Mouse (Mus musculus): Measurements from ENCODE around the gene Neu1. TPM values are rescaled to one million over a fixed set of nuclear protein-coding genes. Genes with fewer than 3 reads are reported as not detected.

The Neu1 gene
- 24.8 and 26.2 TPM in 2 replicates for polyA plus RNA-seq (2021; fragmentation: Nextera tagmentation)
- long read RNA-seq, experiment 1, transcript Neu1-201 (6 exons, 2,474 nt), result major isoform, 60 of 80 reads
- long read RNA-seq, experiment 1, partial matches to known transcripts, result 13 of 80 reads
- long read RNA-seq, experiment 1, other reads (novel, unspliced or antisense), result 6 of 80 reads
- long read RNA-seq, experiment 2, transcript Neu1-201 (6 exons, 2,474 nt), result major isoform, 343 of 414 reads
- long read RNA-seq, experiment 2, transcript Neu1-202 (5 exons, 3,619 nt), result minor isoform, 13 of 414 reads
- long read RNA-seq, experiment 2, partial matches to known transcripts, result 22 of 414 reads
- long read RNA-seq, experiment 2, other reads (novel, unspliced or antisense), result 36 of 414 reads

DNA sequence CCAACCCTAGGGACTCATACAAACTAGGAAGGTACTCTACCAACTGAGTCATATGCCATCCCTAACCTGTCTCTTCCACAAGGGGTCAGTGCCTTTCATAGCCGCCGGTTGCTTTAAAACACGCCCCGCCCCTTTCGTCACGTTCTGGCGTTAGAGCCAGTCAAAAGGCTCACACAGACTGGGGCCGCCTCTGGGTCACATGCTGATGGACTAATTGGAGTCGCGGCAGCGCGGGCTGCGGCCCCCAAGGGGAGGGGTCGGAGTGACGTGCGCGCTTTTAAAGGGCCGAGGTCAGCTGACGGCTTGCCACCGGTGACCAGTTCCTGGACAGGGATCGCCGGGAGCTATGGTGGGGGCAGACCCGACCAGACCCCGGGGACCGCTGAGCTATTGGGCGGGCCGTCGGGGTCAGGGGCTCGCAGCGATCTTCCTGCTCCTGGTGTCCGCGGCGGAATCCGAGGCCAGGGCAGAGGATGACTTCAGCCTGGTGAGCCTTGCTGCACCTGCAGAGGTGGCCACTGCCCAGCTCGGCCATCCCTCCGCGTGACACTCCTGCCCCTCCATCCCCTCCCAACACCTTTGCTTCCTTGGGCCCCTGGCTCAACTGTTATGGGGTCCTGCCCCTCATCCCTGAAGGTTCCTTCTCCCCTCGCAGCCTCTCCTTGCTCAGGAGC, at the start of gene Neu1:
TSS of gene Neu1 (plus strand) at position 193 of the 674 bp plus-strand sequence.

DNA sequence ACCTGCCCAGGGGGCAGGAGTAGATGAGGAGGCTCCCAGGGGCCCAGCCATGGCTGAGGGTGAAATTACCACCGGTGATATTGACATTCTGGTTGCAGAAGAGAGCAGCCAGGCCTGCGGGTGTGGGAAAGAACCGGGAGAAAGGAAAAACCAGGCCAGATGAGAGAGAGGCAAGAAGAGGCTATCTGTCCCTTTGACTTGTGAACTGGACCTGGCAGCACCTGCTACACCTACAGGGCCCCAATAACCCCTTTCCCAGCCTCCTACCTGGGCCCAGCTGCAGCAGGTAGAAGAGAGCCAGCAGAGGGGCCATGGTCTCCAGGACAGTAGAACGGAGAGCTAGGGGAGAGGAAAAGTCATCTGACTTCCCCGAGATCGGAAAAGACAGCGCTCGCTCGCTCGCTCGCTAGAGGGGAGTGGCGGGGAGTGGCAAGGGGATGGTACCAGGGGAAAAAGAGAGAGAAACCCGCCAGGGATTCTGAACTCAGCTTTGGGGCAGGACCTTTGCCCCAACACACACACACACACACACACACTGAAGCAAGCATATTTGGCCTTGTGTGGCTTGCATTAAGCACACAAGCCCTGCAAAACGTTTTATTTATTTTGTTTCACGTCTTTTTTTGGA, 49.3 kb upstream of the Neu1 start, which contains the start of gene Gm20547:
TSS of gene Gm20547 (minus strand) at position 360 of the 628 bp plus-strand sequence.

DNA sequence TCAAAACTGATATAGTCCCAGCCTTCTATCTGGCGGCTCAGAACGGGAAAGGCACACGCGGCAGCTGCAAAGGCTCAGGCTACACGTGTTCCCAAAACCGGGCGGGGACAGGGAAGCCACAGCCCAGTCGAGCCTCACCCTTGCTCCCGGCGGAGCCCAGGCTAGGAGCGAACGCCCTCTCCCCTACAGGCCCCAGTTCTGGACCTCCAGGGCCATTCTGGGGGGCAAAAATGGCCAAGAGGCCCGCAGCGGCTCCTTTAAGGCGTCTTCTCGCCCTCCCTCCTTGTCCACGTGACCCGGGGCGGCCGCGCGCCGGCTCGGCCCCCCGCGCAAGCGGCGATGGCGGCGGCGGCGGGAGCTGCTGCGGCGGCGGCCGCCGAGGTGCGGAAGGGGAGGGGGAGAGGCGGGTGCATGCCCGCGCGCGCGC, 32.9 kb upstream of the Neu1 start, which contains the start of the genes C2 and Ehmt2:
TSS of gene C2 (minus strand) at position 106 of the 427 bp plus-strand sequence.
TSS of gene Ehmt2 (plus strand) at position 310 of the 427 bp plus-strand sequence.

DNA sequence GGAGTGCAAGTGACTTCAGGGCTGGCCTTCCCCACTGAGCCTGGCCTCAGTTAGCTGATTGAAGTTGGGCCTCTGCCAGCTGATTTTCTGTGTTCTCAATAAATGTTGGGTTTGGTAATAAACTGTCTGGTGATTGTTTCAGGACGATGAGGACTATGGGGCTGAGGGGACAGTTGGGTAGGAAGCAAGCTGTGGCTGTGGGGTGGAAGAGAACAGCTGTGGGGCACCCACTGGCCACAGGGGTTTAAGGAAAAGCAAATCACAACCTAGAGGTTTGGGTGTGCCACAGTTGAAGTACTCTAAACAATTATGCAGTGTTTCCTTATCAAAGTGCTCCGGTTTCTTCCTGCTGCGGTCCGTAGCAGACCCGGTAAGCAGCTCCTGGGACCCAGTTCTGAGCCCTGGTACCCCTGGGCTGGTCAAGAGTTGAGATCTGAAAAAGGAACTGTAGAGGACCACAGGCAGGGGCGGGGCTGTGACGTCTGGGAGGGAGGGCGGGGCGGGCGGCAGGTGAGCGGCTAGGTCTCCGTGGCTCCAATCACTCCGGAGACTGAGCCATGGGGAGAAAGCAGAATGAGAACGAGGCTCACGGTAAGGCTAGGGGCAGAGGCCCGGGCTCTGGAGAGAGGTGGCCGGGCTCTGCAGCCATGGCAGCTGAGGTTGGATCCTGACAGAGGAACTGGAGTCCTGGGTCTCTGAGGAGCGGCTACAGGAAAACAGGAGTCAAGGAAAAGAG, 17.0 kb upstream of the Neu1 start, which contains the start of gene Slc44a4:
TSS of gene Slc44a4 (plus strand) at position 537 of the 736 bp plus-strand sequence.

DNA sequence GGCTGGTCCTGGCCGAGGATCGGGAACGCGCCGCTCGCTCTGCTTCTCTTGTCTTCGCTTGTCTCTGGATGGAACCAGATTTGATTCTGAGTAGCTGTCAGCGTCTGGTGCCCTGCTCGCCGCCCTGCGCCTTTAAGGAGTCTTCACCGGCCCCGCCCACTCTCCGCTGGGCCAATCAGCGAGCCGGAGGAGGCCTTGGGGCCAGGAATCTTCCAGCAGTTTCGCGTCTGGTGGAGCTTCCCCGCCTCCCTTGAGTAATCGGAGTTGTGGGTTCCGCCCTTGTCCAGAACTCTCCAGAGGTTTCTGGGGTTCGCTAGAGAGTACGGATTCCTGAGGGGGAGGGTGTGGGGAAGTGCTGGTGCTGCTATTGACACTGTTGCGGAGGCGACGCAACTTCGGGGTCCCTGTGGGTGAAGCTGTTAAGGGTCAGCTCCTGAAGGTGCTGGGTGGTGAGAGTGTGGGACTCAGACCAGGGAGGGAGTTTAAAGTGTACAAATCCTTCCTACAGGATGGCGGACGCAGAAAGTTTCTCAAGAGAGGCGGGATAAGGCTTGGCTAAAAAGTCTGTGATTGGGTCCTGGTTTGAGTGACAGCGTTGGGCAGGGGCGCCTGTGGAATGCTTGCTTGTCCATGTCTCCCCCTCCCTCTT, 28.2 kb downstream of the Neu1 start, which contains the start of gene Hspa1b:
TSS of gene Hspa1b (minus strand) at position 109 of the 649 bp plus-strand sequence.

DNA sequence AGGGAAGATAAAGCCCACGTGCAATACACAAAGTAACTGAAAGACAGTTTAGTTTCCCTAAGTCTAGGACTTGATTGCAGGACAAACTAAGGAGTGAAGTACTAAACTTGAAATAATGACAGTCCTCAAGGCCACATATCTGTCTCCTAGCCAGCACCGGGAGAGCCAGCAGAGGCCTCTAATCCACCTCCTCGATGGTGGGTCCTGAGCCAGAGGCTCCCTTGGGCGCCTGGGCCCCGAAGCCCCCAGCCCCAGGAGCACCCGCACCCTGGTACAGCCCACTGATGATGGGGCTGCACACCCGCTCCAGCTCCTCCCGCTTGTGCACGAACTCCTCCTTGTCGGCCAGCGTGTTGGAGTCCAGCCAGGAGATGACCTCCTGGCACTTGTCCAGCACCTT, 38.8 kb downstream of the Neu1 start, which contains the start of gene Gm20481:
TSS of gene Gm20481 (plus strand) at position 91 of the 400 bp plus-strand sequence.

DNA sequence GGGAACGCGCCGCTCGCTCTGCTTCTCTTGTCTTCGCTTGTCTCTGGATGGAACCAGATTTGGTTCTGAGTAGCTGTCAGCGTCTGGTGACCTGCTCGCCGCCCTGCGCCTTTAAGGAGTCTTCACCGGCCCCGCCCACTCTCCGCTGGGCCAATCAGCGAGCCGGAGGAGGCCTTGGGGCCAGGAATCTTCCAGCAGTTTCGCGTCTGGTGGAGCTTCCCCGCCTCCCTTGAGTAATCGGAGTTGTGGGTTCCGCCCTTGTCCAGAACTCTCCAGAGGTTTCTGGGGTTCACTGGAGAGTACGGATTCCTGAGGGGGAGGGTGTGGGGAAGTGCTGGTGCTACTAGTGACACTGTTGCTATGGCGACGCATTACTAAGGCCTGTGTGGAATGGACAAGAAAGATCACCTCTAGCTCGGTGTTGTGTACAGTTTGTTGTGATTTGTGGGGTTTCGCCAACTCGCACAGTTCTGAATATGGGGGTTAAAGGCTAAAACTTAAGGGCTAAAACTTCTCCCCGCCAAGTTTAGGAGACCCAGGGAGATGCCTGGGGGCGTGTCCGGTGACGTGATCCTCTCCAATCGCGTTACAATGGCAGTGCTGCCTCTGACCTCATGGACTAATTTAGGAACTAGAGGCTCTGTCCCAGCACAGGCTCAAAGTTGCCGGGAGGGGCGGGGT, 41.2 kb downstream of the Neu1 start, which contains the start of the genes Hspa1a and Hspa1l:
TSS of gene Hspa1a (minus strand) at position 88 of the 681 bp plus-strand sequence.
TSS of gene Hspa1l (plus strand) at position 635 of the 681 bp plus-strand sequence.

DNA sequence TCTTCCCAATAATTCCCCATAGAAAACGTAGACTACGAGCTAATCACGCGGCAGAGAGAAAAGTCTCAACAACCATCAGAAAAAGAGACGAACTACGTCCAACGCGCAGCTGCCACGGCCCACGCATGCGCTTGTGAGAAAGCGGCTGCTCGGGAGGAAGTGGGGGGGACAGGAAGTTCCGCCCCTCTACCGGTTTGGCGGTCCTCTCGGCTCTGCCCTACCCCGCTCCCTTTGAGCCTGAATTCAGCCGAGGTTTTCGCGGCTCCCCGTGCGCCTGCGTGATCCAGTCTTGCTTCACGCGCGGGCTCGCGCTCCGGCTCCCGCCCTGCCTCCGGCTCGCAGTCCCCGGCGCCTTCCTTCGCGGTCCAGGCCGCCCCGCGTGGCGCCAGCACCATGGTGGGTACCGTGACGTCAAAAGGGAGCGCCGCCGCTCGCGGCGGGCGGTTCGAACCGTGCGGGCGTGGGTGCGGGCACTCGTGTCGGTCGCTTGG, 50.7 kb downstream of the Neu1 start, which contains the start of gene Lsm2:
TSS of gene Lsm2 (plus strand) at position 173 of the 491 bp plus-strand sequence.

Other genes with a start within 250 kb of the Neu1 start
- 9.3 and 15.6 TPM in 2 replicates for gene C4b, start 187.4 kb upstream of the Neu1 start, polyA plus RNA-seq (2021; fragmentation: Nextera tagmentation)
- gene Cyp21a1, start 126.7 kb upstream of the Neu1 start, polyA plus RNA-seq (2021; fragmentation: Nextera tagmentation), result not detected in 2 replicates
- gene Stk19, start 94.3 kb upstream of the Neu1 start, polyA plus RNA-seq (2021; fragmentation: Nextera tagmentation), result 55.5 and 61.6 TPM in 2 replicates
- gene Dxo, start 94.2 kb upstream of the Neu1 start, polyA plus RNA-seq (2021; fragmentation: Nextera tagmentation), result 26.3 and 27.8 TPM in 2 replicates
- 23.6 and 26.5 TPM in 2 replicates for gene Skiv2l, start 81.0 kb upstream of the Neu1 start, polyA plus RNA-seq (2021; fragmentation: Nextera tagmentation)
- 36.8 and 43.3 TPM in 2 replicates for gene Nelfe, start 80.9 kb upstream of the Neu1 start, polyA plus RNA-seq (2021; fragmentation: Nextera tagmentation)
- gene Cfb, start 68.7 kb upstream of the Neu1 start, polyA plus RNA-seq (2021; fragmentation: Nextera tagmentation), result 0.49 and 0.80 TPM in 2 replicates
- 0.23 and 0.26 TPM in 2 replicates for gene Zbtb12, start 51.8 kb upstream of the Neu1 start, polyA plus RNA-seq (2021; fragmentation: Nextera tagmentation)
- not detected in 2 replicates for gene Gm20547, start 49.2 kb upstream of the Neu1 start, polyA plus RNA-seq (2021; fragmentation: Nextera tagmentation)
- gene C2, start 33.0 kb upstream of the Neu1 start, polyA plus RNA-seq (2021; fragmentation: Nextera tagmentation), result 1.3 and 2.0 TPM in 2 replicates
- 21.5 and 22.0 TPM in 2 replicates for gene Ehmt2, start 32.8 kb upstream of the Neu1 start, polyA plus RNA-seq (2021; fragmentation: Nextera tagmentation)
- 0.29 and 0.30 TPM in 2 replicates for gene Slc44a4, start 16.8 kb upstream of the Neu1 start, polyA plus RNA-seq (2021; fragmentation: Nextera tagmentation)
- 0.90 and 1.3 TPM in 2 replicates for gene Hspa1b, start 28.0 kb downstream of the Neu1 start, polyA plus RNA-seq (2021; fragmentation: Nextera tagmentation)
- gene Gm20481, start 38.7 kb downstream of the Neu1 start, polyA plus RNA-seq (2021; fragmentation: Nextera tagmentation), result not detected in 2 replicates
- gene Hspa1a, start 40.9 kb downstream of the Neu1 start, polyA plus RNA-seq (2021; fragmentation: Nextera tagmentation), result 7.2 and 7.7 TPM in 2 replicates
- gene Hspa1l, start 41.5 kb downstream of the Neu1 start, polyA plus RNA-seq (2021; fragmentation: Nextera tagmentation), result 0.60 and 0.84 TPM in 2 replicates
- gene Lsm2, start 50.6 kb downstream of the Neu1 start, polyA plus RNA-seq (2021; fragmentation: Nextera tagmentation), result 35.2 and 42.4 TPM in 2 replicates
- gene Vars, start 69.7 kb downstream of the Neu1 start, polyA plus RNA-seq (2021; fragmentation: Nextera tagmentation), result 20.0 and 21.5 TPM in 2 replicates
- 0.20 TPM in 1 of 2 replicates, not detected in the other for gene Vwa7, start 85.3 kb downstream of the Neu1 start, polyA plus RNA-seq (2021; fragmentation: Nextera tagmentation)
- 0.62 and 0.97 TPM in 2 replicates for gene Sapcd1, start 96.8 kb downstream of the Neu1 start, polyA plus RNA-seq (2021; fragmentation: Nextera tagmentation)
- 0.33 and 0.59 TPM in 2 replicates for gene Msh5, start 115.5 kb downstream of the Neu1 start, polyA plus RNA-seq (2021; fragmentation: Nextera tagmentation)
- 28.2 and 29.7 TPM in 2 replicates for gene Clic1, start 118.7 kb downstream of the Neu1 start, polyA plus RNA-seq (2021; fragmentation: Nextera tagmentation)
- gene Ddah2, start 127.8 kb downstream of the Neu1 start, polyA plus RNA-seq (2021; fragmentation: Nextera tagmentation), result 18.0 and 23.6 TPM in 2 replicates
- gene Ly6g6c, start 134.1 kb downstream of the Neu1 start, polyA plus RNA-seq (2021; fragmentation: Nextera tagmentation), result not detected in 2 replicates
- gene Mpig6b, start 134.9 kb downstream of the Neu1 start, polyA plus RNA-seq (2021; fragmentation: Nextera tagmentation), result 0.06 TPM in 1 of 2 replicates, not detected in the other
- gene Ly6g6e, start 145.6 kb downstream of the Neu1 start, polyA plus RNA-seq (2021; fragmentation: Nextera tagmentation), result 4.4 and 4.6 TPM in 2 replicates
- 1.2 and 2.3 TPM in 2 replicates for gene Ly6g6d, start 146.8 kb downstream of the Neu1 start, polyA plus RNA-seq (2021; fragmentation: Nextera tagmentation)
- gene Ly6g6f, start 154.4 kb downstream of the Neu1 start, polyA plus RNA-seq (2021; fragmentation: Nextera tagmentation), result 1.2 and 2.1 TPM in 2 replicates
- 86.3 and 93.9 TPM in 2 replicates for gene Abhd16a, start 158.0 kb downstream of the Neu1 start, polyA plus RNA-seq (2021; fragmentation: Nextera tagmentation)
- gene Ly6g5c, start 177.0 kb downstream of the Neu1 start, polyA plus RNA-seq (2021; fragmentation: Nextera tagmentation), result not detected in 2 replicates
- not detected in 2 replicates for gene Ly6g5b, start 184.2 kb downstream of the Neu1 start, polyA plus RNA-seq (2021; fragmentation: Nextera tagmentation)
- gene Gpank1, start 190.2 kb downstream of the Neu1 start, polyA plus RNA-seq (2021; fragmentation: Nextera tagmentation), result 16.5 and 19.1 TPM in 2 replicates
- 212 and 242 TPM in 2 replicates for gene Csnk2b, start 190.8 kb downstream of the Neu1 start, polyA plus RNA-seq (2021; fragmentation: Nextera tagmentation)
- gene D17H6S53E, start 195.1 kb downstream of the Neu1 start, polyA plus RNA-seq (2021; fragmentation: Nextera tagmentation), result 24.7 and 40.7 TPM in 2 replicates
- gene Apom, start 200.8 kb downstream of the Neu1 start, polyA plus RNA-seq (2021; fragmentation: Nextera tagmentation), result not detected in 2 replicates
- 68.3 and 90.8 TPM in 2 replicates for gene Bag6, start 203.9 kb downstream of the Neu1 start, polyA plus RNA-seq (2021; fragmentation: Nextera tagmentation)
- 25.5 and 33.2 TPM in 2 replicates for gene Prrc2a, start 233.6 kb downstream of the Neu1 start, polyA plus RNA-seq (2021; fragmentation: Nextera tagmentation)
- gene Aif1, start 244.8 kb downstream of the Neu1 start, polyA plus RNA-seq (2021; fragmentation: Nextera tagmentation), result 37.6 and 39.5 TPM in 2 replicates